Mouse (Mus musculus): ENCODE measurements around the gene Slc15a4.

Slc15a4 gene

DNA sequence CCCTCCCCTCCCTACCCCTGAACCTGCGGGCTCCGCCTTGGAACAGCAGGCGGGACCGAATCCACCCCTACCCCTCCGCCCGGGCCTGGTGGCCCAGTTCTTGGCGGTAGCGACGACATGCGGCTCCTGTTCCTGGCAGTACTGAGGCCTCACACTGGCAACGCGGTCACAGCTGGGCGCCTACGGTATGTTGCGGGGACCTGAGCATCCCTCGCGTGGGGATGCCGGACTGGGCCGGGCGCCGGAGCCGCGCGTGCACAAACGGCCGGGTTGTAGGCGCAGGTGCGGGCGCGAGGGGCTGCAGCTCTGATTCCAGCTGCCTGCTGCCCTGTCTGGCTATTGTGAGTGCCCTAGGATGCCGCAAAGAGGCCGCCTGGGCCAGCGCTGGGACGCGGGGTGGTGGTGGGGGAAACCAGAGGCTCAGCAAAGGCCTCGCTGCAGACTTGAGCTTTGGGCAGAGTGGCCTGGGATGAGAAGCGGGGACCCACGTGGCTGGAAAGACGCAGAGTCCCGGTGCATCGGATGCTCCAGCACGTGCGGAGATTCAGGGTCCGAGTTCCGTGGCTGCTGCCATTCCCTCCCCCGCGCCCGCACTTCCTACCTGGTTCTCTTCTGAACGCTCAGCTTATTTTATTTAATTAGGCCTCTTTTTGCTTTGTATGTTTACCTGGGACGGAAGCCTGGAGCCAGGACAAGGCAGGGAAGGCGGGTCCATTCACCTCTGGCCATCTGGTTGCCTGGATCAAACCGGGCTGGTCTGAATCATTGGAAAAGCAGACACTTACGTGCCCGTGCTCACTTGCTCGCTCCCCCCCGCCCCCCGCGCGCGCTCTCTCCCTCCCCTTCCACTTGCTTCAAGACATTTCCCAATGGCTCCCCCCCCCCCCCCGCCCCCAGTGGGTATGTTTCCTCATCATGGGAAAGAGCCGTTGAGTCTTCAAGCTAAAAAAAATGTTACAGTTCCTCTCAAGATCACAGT, at the start of gene Slc15a4, which contains the start of gene Glt1d1:
Gene Slc15a4, minus strand, starts transcription at position 731 of the 979 bp plus-strand sequence.
Gene Glt1d1, plus strand, starts transcription at position 96 of the 979 bp plus-strand sequence.
- no peak for DNase-seq (ENCODE audit: low read depth)

DNA sequence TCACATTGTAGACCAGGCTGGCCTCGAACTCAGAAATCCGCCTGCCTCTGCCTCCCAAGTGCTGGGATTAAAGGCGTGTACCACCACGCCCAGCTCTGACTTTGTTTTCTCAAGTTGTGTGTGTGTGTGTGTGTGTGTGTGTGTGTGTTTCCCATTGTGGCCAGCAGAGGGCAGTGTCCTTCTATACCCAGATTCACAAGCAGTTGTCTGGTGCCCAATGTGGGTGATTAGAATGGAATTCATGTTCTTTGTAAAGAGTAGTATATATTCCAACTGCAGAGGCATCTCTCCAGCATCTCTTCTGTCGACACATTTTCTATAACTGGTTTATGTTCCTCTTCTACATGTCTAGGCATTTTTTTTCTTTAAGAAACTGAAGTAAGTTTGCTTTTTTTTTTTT, 45.8 kb upstream of the Slc15a4 start:
- DNase-seq (ENCODE audit: low read depth) = no peak

- no peak for DNase-seq (ENCODE audit: low read depth)
These were observed 44.9 kb upstream of the Slc15a4 start for GRCm38 (mm10) chr5:127677561-127677960.

GRCm38 (mm10) chr5:127673913-127674312, 41.2 kb upstream of the Slc15a4 start:
- DNase-seq (ENCODE audit: low read depth) = no peak

DNA sequence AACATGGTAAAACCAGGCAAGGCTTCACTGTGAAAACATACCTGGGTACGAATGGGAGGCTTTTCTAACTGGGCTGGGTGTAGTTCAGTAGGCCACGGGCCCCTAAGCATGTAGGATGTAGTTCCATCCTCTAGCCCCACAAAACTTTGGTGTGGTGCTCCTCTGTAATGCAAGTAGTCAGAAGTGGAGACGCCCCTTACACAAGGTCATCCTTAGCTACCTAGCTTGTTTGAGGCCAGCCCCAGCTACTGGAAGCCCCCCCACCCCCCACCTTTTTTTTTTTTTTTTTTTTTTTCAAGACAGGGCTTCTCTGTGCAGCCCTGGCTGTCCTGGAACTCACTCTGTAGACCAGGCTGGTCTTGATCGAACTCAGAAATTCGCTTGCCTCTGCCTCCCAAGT, 28.3 kb upstream of the Slc15a4 start:
- no peak for DNase-seq (ENCODE audit: low read depth)

- DNase-seq (ENCODE audit: low read depth) = no peak
These were observed 27.6 kb upstream of the Slc15a4 start for GRCm38 (mm10) chr5:127660267-127660666.

DNA sequence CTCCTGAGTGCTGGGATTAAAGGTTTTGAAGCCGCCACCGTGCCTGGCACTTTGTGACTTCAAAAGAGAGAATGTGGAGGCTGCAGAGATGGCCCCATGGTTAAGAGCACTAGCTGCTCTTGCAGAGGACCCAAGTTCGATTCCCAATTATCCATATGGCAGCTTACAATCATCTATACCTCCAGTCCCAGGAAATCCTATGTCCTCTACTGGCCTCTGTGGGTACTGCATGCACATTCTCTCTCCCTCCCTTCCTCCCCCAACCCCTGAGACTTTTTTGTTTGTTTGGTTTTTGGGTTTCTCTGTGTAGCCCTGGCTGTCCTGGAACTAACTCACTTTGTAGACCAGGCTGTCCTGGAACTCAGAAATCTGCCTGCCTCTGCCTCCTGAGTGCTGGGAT, 26.6 kb upstream of the Slc15a4 start:
- no peak for DNase-seq (ENCODE audit: low read depth)

GRCm38 (mm10) chr5:127658257-127658656, 25.6 kb upstream of the Slc15a4 start:
- DNase-seq (ENCODE audit: low read depth) = no peak

- no peak for DNase-seq (ENCODE audit: low read depth)
These were observed 16.4 kb upstream of the Slc15a4 start for GRCm38 (mm10) chr5:127649077-127649476.

DNA sequence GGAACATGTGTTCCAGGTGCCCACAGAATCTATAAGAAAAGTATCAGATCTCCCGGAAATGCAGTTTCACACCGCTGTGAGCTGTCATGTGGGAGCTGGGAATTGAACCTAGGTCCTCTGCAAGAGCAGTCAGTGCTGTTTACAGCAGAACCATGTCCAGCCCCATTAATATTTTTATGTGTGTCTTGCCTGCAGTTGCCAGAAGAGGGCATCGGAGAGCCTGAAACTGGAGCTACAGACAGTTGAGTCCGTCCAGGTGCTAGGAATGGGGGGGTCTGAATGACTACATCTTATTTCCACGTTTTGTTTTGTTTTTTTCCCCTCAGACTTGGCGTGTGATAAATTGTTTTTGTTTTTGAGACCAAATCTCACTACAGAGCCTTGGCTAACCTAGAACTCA, 15.3 kb upstream of the Slc15a4 start:
- no peak for DNase-seq (ENCODE audit: low read depth)

DNA sequence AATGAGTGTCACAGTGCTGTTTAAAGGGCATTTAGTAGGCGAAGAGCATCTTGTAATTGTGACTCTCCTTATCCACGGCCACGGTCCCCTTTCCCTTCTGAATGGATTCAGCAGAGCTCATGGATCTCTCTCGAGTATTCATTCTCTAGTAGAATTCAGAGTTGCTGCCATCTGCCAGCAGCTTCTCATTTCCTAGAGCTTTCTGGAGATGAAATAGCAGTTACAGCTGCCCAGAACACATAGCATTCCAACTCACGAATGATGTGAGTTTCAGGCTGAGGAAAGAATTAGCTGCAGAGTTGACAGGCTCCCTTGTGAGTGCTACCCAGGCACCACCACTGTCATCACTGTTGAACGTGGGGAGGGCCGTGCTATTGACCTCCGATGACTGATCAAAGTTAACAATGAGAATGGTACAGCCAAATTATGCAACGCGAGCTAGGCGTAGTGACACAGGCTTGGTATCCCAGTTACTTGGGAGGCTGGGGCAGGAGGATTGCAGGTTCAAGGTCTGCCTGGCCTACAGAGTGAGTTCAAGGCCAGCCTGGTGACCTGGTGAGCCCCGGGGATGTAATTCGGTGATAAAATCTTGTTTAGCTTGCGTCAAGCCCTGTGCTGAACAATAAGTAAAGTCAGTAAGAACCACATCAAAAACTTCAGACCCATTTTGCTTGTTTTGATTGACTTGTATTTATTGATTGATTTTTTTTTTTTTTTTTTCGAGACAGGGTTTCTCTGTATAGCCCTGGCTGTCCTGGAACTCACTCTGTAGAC, 8.7 kb upstream of the Slc15a4 start:
- no peak for DNase-seq (ENCODE audit: low read depth)

GRCm38 (mm10) chr5:127640359-127640758, 7.7 kb upstream of the Slc15a4 start:
- DNase-seq (ENCODE audit: low read depth) = no peak

GRCm38 (mm10) chr5:127639635-127640034, 6.9 kb upstream of the Slc15a4 start:
- no peak for DNase-seq (ENCODE audit: low read depth)

GRCm38 (mm10) chr5:127639067-127639605, 6.4 kb upstream of the Slc15a4 start:
- DNase-seq (ENCODE audit: low read depth) = no peak

- no peak for DNase-seq (ENCODE audit: low read depth)
These were observed 5.5 kb upstream of the Slc15a4 start for GRCm38 (mm10) chr5:127638177-127638576.

- no peak for DNase-seq (ENCODE audit: low read depth)
These were observed 4.9 kb upstream of the Slc15a4 start for GRCm38 (mm10) chr5:127637622-127638021.

DNA sequence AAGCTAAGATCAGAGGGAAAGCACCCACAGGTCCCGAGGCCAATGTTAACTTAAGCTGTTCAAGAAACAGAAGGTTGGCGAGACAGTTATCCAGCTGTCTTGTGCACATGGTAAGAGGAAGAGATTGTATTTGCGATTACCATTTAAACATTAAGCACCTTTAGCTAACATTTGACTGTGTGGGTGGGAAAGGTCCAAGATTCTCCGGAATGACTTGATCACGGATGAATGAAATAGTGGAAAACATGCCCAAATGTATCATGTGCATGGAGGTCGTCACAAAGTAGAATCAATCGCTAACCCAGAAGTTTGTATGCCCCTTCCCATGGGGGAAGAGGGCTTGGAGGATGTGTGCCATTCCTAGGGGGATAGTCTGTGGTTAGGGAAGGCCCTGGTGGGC, 969 bp upstream of the Slc15a4 start:
- no peak for DNase-seq (ENCODE audit: low read depth)

GRCm38 (mm10) chr5:127633188-127633587, 491 bp upstream of the Slc15a4 start:
- no peak for DNase-seq (ENCODE audit: low read depth)

DNA sequence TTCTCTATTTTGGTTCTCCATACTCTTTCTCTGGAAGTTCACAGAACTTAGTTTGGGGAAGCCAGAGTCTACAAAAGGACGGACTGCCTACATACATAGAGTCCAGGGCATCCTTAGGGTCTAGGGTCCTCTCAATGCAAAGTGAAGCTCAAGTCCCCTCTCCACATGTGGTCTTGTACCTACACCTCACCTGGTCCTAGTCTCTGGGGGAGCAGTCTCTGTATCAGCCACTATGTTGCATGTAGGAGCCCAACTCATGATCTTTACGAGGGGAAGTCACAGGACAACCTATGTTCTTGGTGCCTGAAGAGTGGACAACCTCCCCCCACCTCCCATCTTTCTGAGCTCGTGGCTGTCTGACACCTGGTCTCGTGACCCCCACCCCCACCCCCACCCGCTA, 1.0 kb downstream of the Slc15a4 start:
- no peak for DNase-seq (ENCODE audit: low read depth)

DNA sequence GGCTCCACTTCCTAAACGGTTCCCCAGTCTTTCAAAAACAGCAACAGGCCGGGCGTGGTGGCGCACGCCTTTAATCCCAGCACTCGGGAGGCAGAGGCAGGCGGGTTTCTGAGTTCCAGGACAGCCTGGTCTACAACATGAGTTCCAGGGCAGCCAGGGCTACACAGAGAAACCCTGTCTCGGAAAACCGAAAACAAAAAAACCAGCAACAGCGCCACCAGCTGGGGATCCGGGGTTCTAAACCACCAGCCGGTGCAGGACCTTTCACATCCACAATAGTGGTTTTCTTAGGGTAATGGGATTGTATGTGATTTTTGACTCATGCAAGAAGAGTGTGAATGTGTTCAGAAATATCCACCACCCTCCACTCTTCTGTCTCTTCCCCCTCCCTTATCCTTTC, 5.5 kb downstream of the Slc15a4 start:
- no peak for DNase-seq (ENCODE audit: low read depth)

DNA sequence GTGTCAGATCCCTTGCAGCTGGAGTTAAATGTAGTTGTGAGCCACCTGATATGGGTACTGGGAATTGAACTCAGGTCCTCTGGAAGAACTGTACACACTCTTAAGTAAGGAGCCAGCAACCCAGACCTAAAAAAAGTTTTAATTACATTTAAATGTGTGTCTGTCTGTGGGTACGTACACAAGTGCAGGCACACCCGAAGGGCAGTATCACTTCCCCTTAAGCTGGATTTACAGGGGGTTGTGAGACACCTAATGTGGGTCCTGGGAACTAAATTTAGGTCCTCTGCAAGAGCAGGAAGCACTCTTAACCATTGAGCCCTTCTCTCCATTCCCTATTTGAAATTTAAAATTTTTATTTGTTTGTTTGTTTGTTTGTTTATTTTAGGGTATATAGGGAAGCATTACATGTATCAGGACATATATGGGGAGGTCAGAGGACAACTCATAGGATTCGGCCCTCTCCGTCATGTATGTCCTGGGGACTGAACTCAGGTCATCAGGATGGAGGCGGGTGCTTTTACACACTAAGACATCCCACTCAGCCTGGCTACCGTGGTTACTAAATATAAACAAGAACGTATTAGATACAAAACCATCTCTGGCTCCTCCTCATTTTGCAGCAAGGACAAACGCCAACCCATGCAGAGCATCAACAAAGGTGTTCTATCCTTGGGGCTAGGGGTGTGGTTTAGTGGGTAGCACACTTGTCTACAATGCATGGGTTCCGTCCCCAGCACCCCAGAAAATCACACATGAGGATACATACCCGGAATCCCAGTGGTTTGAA, 8.1 kb downstream of the Slc15a4 start:
- no peak for DNase-seq (ENCODE audit: low read depth)

DNA sequence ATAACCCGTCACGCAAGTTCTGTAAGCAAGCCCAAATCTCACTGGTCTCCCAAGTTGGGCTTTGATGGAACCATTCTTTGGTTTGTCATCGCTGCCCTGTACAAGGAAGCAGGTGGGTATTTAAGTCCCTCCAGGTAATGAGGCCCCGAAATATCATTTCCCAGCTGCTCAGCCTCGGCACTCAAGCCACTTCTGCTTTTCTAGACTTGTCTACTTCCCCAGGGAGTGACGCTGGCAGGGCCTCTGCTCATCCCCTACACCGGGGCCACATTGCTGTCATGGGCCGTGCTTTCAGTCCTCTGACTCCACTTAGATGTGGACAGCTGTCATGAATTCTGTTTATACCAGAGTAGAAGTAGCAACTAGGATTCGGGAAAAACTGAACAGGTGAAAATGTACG, 11.6 kb downstream of the Slc15a4 start:
- no peak for DNase-seq (ENCODE audit: low read depth)
